Mouse (Mus musculus) stomach, postnatal 0 days (tissue): ENCODE measurements around the gene Hp1bp3.

Experiments
- CTCF ChIP-seq: IDR thresholded peaks from 2 replicates; pipeline ENCODE4 v1.5.1; 2016; ENCODE audit warnings: antibody characterized with exemption, low read depth, mild to moderate bottlenecking, moderate library complexity
- EP300 ChIP-seq: optimal IDR thresholded peaks from 2 replicates; pipeline ENCODE3; 2016; ENCODE audit warnings: antibody characterized with exemption

- TF ChIP-seq CTCF (no peak), EP300 (no peak)
These were observed 49.6 kb upstream of the Hp1bp3 start for GRCm38 (mm10) chr4:138166519-138166918.
